Mouse (Mus musculus) embryonic facial prominence, embryonic 10.5 days (tissue): Measurements from ENCODE around the gene Ptpn6. TPM values are rescaled to one million over a fixed set of nuclear protein-coding genes. Genes with fewer than 3 reads are reported as not detected.

Source experiments
- DNase-seq: peaks from one replicate; pipeline ENCODE4 v3.0.0-alpha.2; 2017; ENCODE audit warnings: low spot score
- H3K27ac ChIP-seq: fragments of 300-500 bp; sonication (generic); replicated peaks from 2 replicates; pipeline ENCODE4 v1.5.1; 2016; ENCODE audit warnings: mild to moderate bottlenecking
- H3K27me3 ChIP-seq: fragments of 300-500 bp; sonication (generic); replicated peaks from 2 replicates; pipeline ENCODE4 v1.6.1; 2016; ENCODE audit warnings: low read depth, mild to moderate bottlenecking; ENCODE audit not compliant: poor library complexity, severe bottlenecking
- H3K36me3 ChIP-seq: fragments of 300-500 bp; sonication (generic); replicated peaks from 2 replicates; pipeline ENCODE4 v1.6.1; 2016; ENCODE audit warnings: mild to moderate bottlenecking, moderate library complexity
- H3K4me1 ChIP-seq: fragments of 300-500 bp; sonication (generic); 2 replicates; pipeline ENCODE4 v1.6.1; 2016
- H3K4me3 ChIP-seq: fragments of 300-500 bp; sonication (generic); 2 replicates; pipeline ENCODE4 v1.5.1; 2016; ENCODE audit warnings: mild to moderate bottlenecking, moderate library complexity
- H3K9me3 ChIP-seq: fragments of 300-500 bp; sonication (generic); 2 replicates; pipeline ENCODE4 v1.6.1; 2016; ENCODE audit warnings: mild to moderate bottlenecking
- WGBS: fragments of 180-500 bp; shearing (Covaris S2); methylation state at CpG from one replicate; pipeline ENCODE4 v1.1.7; 2016; 5-methylcytosine and 5-hydroxymethylcytosine counted together
- polyA plus RNA-seq: library from polyadenylated mRNA; unstranded; fragments of >200 nt; fragmentation: Nextera tagmentation; extraction: Ambion mirVana; gene quantifications from 2 replicates; pipeline ENCODE4 v1.2.1, GENCODE M21; 2016

The Ptpn6 gene
- polyA plus RNA-seq, 1 experiment from 2014 or later = 10.4 TPM

- Histone ChIP-seq H3K27me3 (no peaks in the 10 kb centered on the region), H3K27ac (no peak overlapping the region), H3K36me3 (peaks cover 66% of the 10 kb centered on the region), H3K9me3 (no peaks in the 10 kb centered on the region), H3K4me1 (peaks cover 33% of the 10 kb centered on the region), H3K4me3 (no peak overlapping the region)
- 87% methylated on average over 8 of the region's 8 CpGs for WGBS
- DNase-seq = no peak
Measured at GRCm38 (mm10) chr6:124750405-124750804, 11.9 kb upstream of the Ptpn6 start.

- DNase-seq = no peak
- H3K27me3 ChIP-seq = no peaks in the 10 kb centered on the region
- H3K36me3 ChIP-seq = peaks cover 86% of the 10 kb centered on the region
- peak overlapping the region; percentile 65 for H3K4me3 ChIP-seq
- H3K9me3 ChIP-seq = no peaks in the 10 kb centered on the region
- H3K4me1 ChIP-seq = peaks cover 37% of the 10 kb centered on the region
- H3K27ac ChIP-seq = peak overlapping the region; percentile 94
- 88% methylated on average over 7 of the region's 7 CpGs for WGBS
Measured at GRCm38 (mm10) chr6:124746654-124747632, 8.4 kb upstream of the Ptpn6 start.

- DNase-seq = no peak
- Histone ChIP-seq H3K4me3 (peak overlapping the region; percentile 65), H3K36me3 (peaks cover 81% of the 10 kb centered on the region), H3K27ac (peak overlapping the region; percentile 94), H3K4me1 (peaks cover 42% of the 10 kb centered on the region), H3K9me3 (no peaks in the 10 kb centered on the region), H3K27me3 (no peaks in the 10 kb centered on the region)
- WGBS = 19% methylated on average over 8 of the region's 8 CpGs
Measured at GRCm38 (mm10) chr6:124746296-124746605, 7.7 kb upstream of the Ptpn6 start.

DNA sequence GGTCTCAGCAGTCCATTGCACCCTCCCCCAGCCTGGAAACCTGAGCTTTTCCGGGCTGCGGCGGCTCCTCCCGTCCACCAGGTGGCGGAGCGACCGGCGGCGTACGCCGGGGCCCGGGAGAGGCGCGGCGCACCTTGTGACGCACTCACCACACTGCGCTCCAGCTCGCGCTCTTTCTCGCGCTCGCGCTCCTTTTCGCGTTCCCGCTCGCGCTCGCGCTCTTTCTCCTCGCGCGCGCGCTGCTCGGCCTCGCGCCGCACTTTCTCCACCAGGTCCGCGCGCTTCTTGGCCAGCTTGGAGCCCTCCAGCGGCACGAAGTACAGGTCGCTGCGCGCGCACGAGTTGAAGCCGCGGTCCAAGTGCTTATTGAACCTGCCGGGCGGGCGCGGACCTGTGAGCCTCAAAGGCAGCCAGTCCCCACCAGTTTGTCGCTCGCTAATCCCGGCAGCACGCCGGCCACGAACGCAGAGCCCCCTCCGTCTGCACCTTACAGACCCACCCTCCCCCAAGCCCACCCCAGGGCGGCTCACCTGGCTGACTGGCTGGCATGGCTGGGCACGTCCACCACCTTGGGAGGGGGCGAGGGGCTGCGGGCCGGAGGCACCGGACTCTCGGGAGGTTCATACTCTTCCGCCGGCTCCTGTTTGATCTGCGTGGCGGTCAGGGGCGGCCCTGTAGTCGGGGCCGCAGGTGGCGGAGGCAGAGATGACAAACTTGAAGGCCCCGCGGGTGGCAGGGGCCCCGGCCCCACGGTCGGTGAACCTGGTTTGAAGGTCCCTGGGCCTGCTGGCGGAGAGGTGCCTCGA, 7.2 kb upstream of the Ptpn6 start:
- H3K27me3 ChIP-seq = no peaks in the 10 kb centered on the region
- 1% methylated on average over 85 of the region's 85 CpGs for WGBS
- peaks cover 75% of the 10 kb centered on the region for H3K36me3 ChIP-seq
- H3K4me3 ChIP-seq = peak overlapping the region; percentile 65
- H3K4me1 ChIP-seq = peaks cover 44% of the 10 kb centered on the region
- peak; percentile 97 for DNase-seq
- H3K27ac ChIP-seq = peak overlapping the region; percentile 94
- no peaks in the 10 kb centered on the region for H3K9me3 ChIP-seq

DNA sequence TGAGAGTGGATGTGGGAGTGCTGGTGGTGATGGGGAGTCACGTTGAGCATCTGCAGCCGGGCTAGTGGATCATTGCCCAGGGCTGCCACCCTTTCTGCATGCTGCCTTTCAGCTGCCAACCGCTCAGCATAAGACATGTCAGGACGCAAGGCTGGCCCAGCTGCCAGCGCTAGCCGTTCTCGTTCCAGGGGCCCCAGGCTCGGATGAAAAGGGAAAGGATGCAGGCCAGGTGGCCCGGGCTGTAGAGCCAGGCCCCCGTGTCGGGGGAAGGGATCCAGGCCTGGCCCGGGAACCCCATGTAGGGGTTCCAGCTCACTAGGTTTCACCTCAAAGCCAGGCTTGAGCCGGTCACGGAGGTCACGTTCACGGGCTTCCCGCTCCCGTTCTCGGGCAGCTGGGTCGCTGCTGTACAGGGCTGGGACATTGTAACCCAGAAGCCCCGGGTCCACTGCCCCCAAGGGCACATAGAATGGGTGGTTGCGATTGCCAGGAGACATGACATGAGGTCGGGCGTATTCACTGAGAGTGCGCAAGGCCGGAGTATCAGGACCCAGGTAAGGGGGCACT, 6.3 kb upstream of the Ptpn6 start:
- H3K36me3 ChIP-seq = peaks cover 72% of the 10 kb centered on the region
- no peaks in the 10 kb centered on the region for H3K9me3 ChIP-seq
- H3K4me3 ChIP-seq = peak overlapping the region; percentile 65

GRCm38 (mm10) chr6:124743647-124744046, 5.1 kb upstream of the Ptpn6 start:
- H3K27ac ChIP-seq = no peak overlapping the region
- peaks cover 67% of the 10 kb centered on the region for H3K36me3 ChIP-seq
- H3K4me3 ChIP-seq = 0 out of 2 replicates have a peak overlapping the region, but pooled peaks have one; percentile 2
- no peaks in the 10 kb centered on the region for H3K27me3 ChIP-seq
- DNase-seq = no peak
- peaks cover 65% of the 10 kb centered on the region for H3K4me1 ChIP-seq
- 87% methylated on average over 8 of the region's 8 CpGs for whole genome bisulfite sequencing
- no peaks in the 10 kb centered on the region for H3K9me3 ChIP-seq

More for the DNA sequence above, 6.3 kb upstream of the Ptpn6 start:
- no peaks in the 10 kb centered on the region for H3K27me3 ChIP-seq
- peak overlapping the region; percentile 94 for H3K27ac ChIP-seq
- WGBS = 70% methylated on average over 26 of the region's 26 CpGs
- no peak for DNase-seq
- H3K4me1 ChIP-seq = peaks cover 53% of the 10 kb centered on the region

DNA sequence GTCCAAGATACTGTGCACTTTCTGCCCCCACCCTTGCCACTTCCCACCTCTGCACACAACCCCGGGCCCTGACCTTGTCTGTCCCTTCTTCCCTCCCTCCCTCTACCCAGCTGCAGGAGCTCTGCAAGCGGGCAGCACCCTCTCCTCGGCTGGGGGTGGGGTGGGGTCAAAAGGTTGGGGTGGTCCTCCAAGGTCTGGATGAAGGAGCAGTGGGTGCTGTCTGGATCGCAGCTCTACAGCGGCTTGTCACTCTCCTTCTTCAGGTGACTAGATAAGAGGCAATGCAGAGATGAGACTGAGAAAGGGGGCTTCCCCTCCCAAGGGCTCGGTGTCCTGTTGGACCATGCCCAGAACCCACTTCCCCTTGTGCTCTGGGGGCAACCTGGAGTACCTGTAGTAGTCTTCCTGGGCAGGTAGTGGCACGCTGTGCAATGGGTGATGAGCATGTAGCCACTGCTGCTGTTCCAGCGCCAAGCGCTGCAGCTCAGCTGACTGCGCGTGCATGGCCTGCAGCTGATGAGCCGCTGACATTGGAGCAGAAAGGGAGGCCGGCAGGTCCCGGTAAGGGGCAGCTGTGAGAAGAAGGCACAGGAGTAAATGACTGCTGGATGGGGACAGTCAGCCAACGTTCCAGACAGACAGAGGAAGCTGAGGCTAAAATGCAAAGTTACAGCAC, 4.5 kb upstream of the Ptpn6 start:
- Histone ChIP-seq H3K9me3 (no peaks in the 10 kb centered on the region), H3K27ac (no peak overlapping the region), H3K4me1 (peaks cover 71% of the 10 kb centered on the region), H3K4me3 (no peak overlapping the region), H3K27me3 (no peaks in the 10 kb centered on the region), H3K36me3 (peaks cover 62% of the 10 kb centered on the region)
- no peak for DNase-seq
- WGBS = 88% methylated on average over 15 of the region's 15 CpGs

- no peaks in the 10 kb centered on the region for H3K27me3 ChIP-seq
- H3K36me3 ChIP-seq = peaks cover 51% of the 10 kb centered on the region
- DNase-seq = no peak
- no peaks in the 10 kb centered on the region for H3K9me3 ChIP-seq
- peaks cover 65% of the 10 kb centered on the region for H3K4me1 ChIP-seq
- H3K27ac ChIP-seq = peak overlapping the region; percentile 99
- 75% methylated on average over 3 of the region's 3 CpGs for WGBS
- peak overlapping the region; percentile 82 for H3K4me3 ChIP-seq
Measured at GRCm38 (mm10) chr6:124741842-124742241, 3.3 kb upstream of the Ptpn6 start.

DNA sequence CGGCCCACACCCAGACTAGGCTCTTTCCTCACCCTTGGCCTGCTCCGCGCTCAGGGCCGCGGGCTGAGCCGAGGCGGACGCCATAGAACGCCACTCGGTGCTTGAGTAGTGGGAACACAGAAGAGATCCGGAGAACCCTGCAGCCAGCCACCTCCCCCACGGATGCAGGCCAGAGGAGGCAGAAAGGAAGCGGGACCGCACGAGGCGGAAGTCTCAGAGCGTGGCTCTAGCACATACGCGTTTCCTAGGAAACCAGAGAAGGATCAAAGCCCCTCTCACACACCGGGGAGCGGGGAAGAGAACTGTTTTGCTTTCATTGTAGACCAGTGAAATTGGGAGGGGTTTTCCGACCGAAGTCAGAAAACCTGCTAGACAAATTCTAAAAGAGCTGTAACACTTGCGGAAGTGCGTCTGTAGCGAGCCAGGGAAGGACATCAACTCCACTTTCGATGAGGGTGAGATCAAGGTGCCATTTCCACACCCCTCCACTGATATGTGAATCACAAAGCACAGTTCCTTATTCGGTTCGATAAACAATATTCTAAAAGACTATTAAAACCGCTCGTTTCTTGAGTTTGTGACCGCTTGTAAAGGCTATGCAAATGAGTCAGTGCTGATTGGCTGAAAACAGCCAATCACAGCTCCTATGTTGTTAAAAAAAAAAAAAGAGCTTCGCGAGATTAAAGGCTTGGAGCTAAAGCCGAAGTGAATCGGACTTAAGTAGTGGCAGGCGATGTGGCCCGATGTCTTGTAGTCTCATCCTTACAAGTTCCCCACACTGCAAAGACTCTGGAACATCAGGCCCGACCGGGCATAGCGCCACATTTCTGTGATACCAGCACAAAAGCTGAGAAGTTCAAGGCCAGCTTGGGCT, 2.6 kb upstream of the Ptpn6 start, which contains the start of gene Grcc10:
Gene Grcc10 (minus strand): TSS at position 487 of the 874 bp plus-strand sequence.
- under 1% methylated on average over 41 of the region's 41 CpGs for WGBS
- Histone ChIP-seq H3K36me3 (peaks cover 44% of the 10 kb centered on the region), H3K27me3 (no peaks in the 10 kb centered on the region), H3K27ac (peak within 1 kb of the TSS; percentile 99), H3K9me3 (no peaks in the 10 kb centered on the region), H3K4me1 (peaks cover 58% of the 10 kb centered on the region), H3K4me3 (peak within 1 kb of the TSS; percentile 82)
- DNase-seq = peak; percentile 95

DNA sequence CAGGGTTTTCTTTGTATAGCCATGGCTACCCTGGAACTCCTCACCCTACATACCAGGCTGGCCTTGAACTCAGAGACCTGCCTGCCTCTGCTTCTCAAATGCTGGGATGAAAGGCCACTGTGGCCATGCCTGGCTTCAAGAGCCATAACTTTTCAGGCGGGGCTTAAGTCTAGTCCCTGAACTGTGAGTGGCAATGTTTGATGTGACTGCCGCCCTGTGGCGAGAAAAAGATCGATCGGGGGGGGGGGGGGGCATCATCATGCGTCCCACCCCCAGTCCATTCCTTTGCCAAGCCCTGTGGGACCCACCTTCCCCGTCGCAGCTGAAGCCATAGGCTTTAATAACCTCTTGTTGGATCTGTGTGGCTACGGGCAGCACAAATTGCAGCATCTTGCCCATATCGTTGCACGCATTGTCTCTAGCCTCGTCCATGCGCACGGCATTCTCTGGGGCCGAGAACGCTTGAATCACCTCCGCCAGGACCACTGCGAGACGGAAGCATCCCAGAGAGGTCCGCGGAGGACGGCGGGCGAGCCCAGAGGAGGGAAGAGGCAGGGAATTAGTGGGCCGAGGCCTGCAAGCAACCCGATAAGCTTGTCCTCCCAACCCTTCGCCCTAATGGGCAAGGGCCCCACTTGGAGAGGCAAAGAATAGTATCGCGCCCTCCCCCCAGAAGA, 1.8 kb upstream of the Ptpn6 start:
- Histone ChIP-seq H3K4me3 (peak overlapping the region; percentile 82), H3K27ac (peak overlapping the region; percentile 99), H3K4me1 (peaks cover 50% of the 10 kb centered on the region), H3K36me3 (peaks cover 43% of the 10 kb centered on the region), H3K9me3 (no peaks in the 10 kb centered on the region), H3K27me3 (no peaks in the 10 kb centered on the region)
- no peak for DNase-seq
- WGBS = 1% methylated on average over 29 of the region's 29 CpGs
